Mouse (Mus musculus): ENCODE data around the gene Elmo2. TPM values are rescaled to one million over a fixed set of nuclear protein-coding genes. Genes with fewer than 3 reads are reported as not detected.

Gene Elmo2
- total RNA-seq, 1 experiment from 2014 or later, result 120 TPM

GRCm38 (mm10) chr2:165275124-165275640 is 51.1 kb downstream of the Elmo2 start:
- no peak for ATAC-seq (replicated peaks; ENCODE audit: insufficient number of reproducible peaks, low FRiP score, low TSS enrichment, poor library complexity, severe bottlenecking)

GRCm38 (mm10) chr2:165273589-165273988 is 52.7 kb downstream of the Elmo2 start:
- ATAC-seq (replicated peaks; ENCODE audit: insufficient number of reproducible peaks, low FRiP score, low TSS enrichment, poor library complexity, severe bottlenecking), result no peak

GRCm38 (mm10) chr2:165271326-165271725 is 55.0 kb downstream of the Elmo2 start:
- no peak for ATAC-seq (replicated peaks; ENCODE audit: insufficient number of reproducible peaks, low FRiP score, low TSS enrichment, poor library complexity, severe bottlenecking)

- no peak for ATAC-seq (replicated peaks; ENCODE audit: insufficient number of reproducible peaks, low FRiP score, low TSS enrichment, poor library complexity, severe bottlenecking)
Observed at GRCm38 (mm10) chr2:165270858-165271257, 55.4 kb downstream of the Elmo2 start.

GRCm38 (mm10) chr2:165266739-165267138 is 59.5 kb downstream of the Elmo2 start:
- ATAC-seq (replicated peaks; ENCODE audit: insufficient number of reproducible peaks, low FRiP score, low TSS enrichment, poor library complexity, severe bottlenecking), result no peak

GRCm38 (mm10) chr2:165263861-165264260 is 62.4 kb downstream of the Elmo2 start:
- ATAC-seq (replicated peaks; ENCODE audit: insufficient number of reproducible peaks, low FRiP score, low TSS enrichment, poor library complexity, severe bottlenecking), result no peak

GRCm38 (mm10) chr2:165262274-165262990 is 63.8 kb downstream of the Elmo2 start:
- ATAC-seq (replicated peaks; ENCODE audit: insufficient number of reproducible peaks, low FRiP score, low TSS enrichment, poor library complexity, severe bottlenecking), result no peak

GRCm38 (mm10) chr2:165259859-165260258 is 66.4 kb downstream of the Elmo2 start:
- no peak for ATAC-seq (replicated peaks; ENCODE audit: insufficient number of reproducible peaks, low FRiP score, low TSS enrichment, poor library complexity, severe bottlenecking)

- ATAC-seq (replicated peaks; ENCODE audit: insufficient number of reproducible peaks, low FRiP score, low TSS enrichment, poor library complexity, severe bottlenecking), result no peak
Observed at GRCm38 (mm10) chr2:165258321-165258720, 68.0 kb downstream of the Elmo2 start.

- no peak for ATAC-seq (replicated peaks; ENCODE audit: insufficient number of reproducible peaks, low FRiP score, low TSS enrichment, poor library complexity, severe bottlenecking)
Observed at GRCm38 (mm10) chr2:165257151-165257834, 69.0 kb downstream of the Elmo2 start.

- no peak for ATAC-seq (replicated peaks; ENCODE audit: insufficient number of reproducible peaks, low FRiP score, low TSS enrichment, poor library complexity, severe bottlenecking)
Observed at GRCm38 (mm10) chr2:165256213-165256612, 70.1 kb downstream of the Elmo2 start.

- ATAC-seq (replicated peaks; ENCODE audit: insufficient number of reproducible peaks, low FRiP score, low TSS enrichment, poor library complexity, severe bottlenecking), result no peak
Observed at GRCm38 (mm10) chr2:165253867-165254266, 72.4 kb downstream of the Elmo2 start.

- no peak for ATAC-seq (replicated peaks; ENCODE audit: insufficient number of reproducible peaks, low FRiP score, low TSS enrichment, poor library complexity, severe bottlenecking)
Observed at GRCm38 (mm10) chr2:165253269-165253668, 73.0 kb downstream of the Elmo2 start.

- no peak for ATAC-seq (replicated peaks; ENCODE audit: insufficient number of reproducible peaks, low FRiP score, low TSS enrichment, poor library complexity, severe bottlenecking)
Observed at GRCm38 (mm10) chr2:165252801-165253200, 73.5 kb downstream of the Elmo2 start.

GRCm38 (mm10) chr2:165252381-165252780 is 73.9 kb downstream of the Elmo2 start:
- ATAC-seq (replicated peaks; ENCODE audit: insufficient number of reproducible peaks, low FRiP score, low TSS enrichment, poor library complexity, severe bottlenecking), result no peak

GRCm38 (mm10) chr2:165250903-165251302 is 75.4 kb downstream of the Elmo2 start:
- peak; percentile 79 for ATAC-seq (replicated peaks; ENCODE audit: insufficient number of reproducible peaks, low FRiP score, low TSS enrichment, poor library complexity, severe bottlenecking)

- no peak for ATAC-seq (replicated peaks; ENCODE audit: insufficient number of reproducible peaks, low FRiP score, low TSS enrichment, poor library complexity, severe bottlenecking)
Observed at GRCm38 (mm10) chr2:165248967-165249366, 77.3 kb downstream of the Elmo2 start.

GRCm38 (mm10) chr2:165246349-165246748 is 79.9 kb downstream of the Elmo2 start:
- ATAC-seq (replicated peaks; ENCODE audit: insufficient number of reproducible peaks, low FRiP score, low TSS enrichment, poor library complexity, severe bottlenecking), result no peak

- ATAC-seq (replicated peaks; ENCODE audit: insufficient number of reproducible peaks, low FRiP score, low TSS enrichment, poor library complexity, severe bottlenecking), result no peak
Observed at GRCm38 (mm10) chr2:165243122-165243720, 83.1 kb downstream of the Elmo2 start.

GRCm38 (mm10) chr2:165242575-165242974 is 83.7 kb downstream of the Elmo2 start:
- ATAC-seq (replicated peaks; ENCODE audit: insufficient number of reproducible peaks, low FRiP score, low TSS enrichment, poor library complexity, severe bottlenecking), result no peak

Measured in monocyte, adult 5-6 weeks (primary cell).